Mouse (Mus musculus) bone marrow macrophage, adult 2 months (primary cell): Measurements from ENCODE around the gene Dr1. TPM values are rescaled to one million over a fixed set of nuclear protein-coding genes. Genes with fewer than 3 reads are reported as not detected.
"Not testable (repeated sequence)": the region's sequence is repeated elsewhere in the genome, so short reads cannot be mapped to it uniquely, and the experiment has no call there.

Source experiments
- H3K27ac ChIP-seq: 2 replicates; pipeline ENCODE4 v1.5.1; 2012; ENCODE audit warnings: low read depth, low read length; ENCODE audit not compliant: insufficient read depth
- H3K4me1 ChIP-seq: 2 replicates; pipeline ENCODE4 v1.6.1; 2012; ENCODE audit warnings: low read length; ENCODE audit not compliant: control insufficient read depth, insufficient read depth
- H3K4me3 ChIP-seq: 2 replicates; pipeline ENCODE4 v1.5.1; 2012; ENCODE audit warnings: mild to moderate bottlenecking, low read length, moderate library complexity; ENCODE audit not compliant: insufficient read depth
- CTCF ChIP-seq: IDR thresholded peaks from 2 replicates; pipeline ENCODE4 v1.5.1; 2012; ENCODE audit warnings: low read depth, mild to moderate bottlenecking, low read length, moderate library complexity
- POLR2A ChIP-seq: IDR thresholded peaks from 2 replicates; pipeline ENCODE4 v1.6.1; 2012; ENCODE audit warnings: mild to moderate bottlenecking, low read depth, low read length, borderline replicate concordance
- polyA plus RNA-seq: library from polyadenylated mRNA; stranded (reverse); fragments of >200 nt; gene quantifications from 2 replicates; pipeline ENCODE4 v1.2.4, GENCODE M21; 2012; ENCODE audit not compliant: missing spikeins, insufficient read depth, insufficient read length

Dr1 gene
- polyA plus RNA-seq, 1 experiment, result 56.9 TPM

- Histone ChIP-seq H3K4me3 (peak overlapping the region; percentile 88), H3K27ac (peak overlapping the region; percentile 88), H3K4me1 (peaks cover 29% of the 10 kb centered on the region)
- TF ChIP-seq POLR2A (no peak), CTCF (no peak)
Observed at GRCm38 (mm10) chr5:108269811-108270151, 1.1 kb downstream of the Dr1 start.

- no peak for TF ChIP-seq POLR2A
- TF ChIP-seq CTCF, result no peak
- Histone ChIP-seq H3K27ac (peak overlapping the region; percentile 39; the same call in 1 of the 2 replicates), H3K4me3 (peak overlapping the region; percentile 88), H3K4me1 (peaks cover 26% of the 10 kb centered on the region)
Observed at GRCm38 (mm10) chr5:108270415-108270814, 1.7 kb downstream of the Dr1 start.

- Histone ChIP-seq H3K4me1 (peaks cover 24% of the 10 kb centered on the region), H3K4me3 (peak overlapping the region; percentile 22; the same call in 1 of the 2 replicates)
- not testable (repeated sequence) for H3K27ac ChIP-seq
Observed at GRCm38 (mm10) chr5:108271345-108271744, 2.6 kb downstream of the Dr1 start.

GRCm38 (mm10) chr5:108286957-108287356 is 18.3 kb downstream of the Dr1 start:
- H3K27ac ChIP-seq, result 0 out of 2 replicates have a peak overlapping the region, but pooled peaks have one; percentile 24
- H3K4me3 ChIP-seq, result no peak overlapping the region
- TF ChIP-seq CTCF, result no peak
- TF ChIP-seq POLR2A, result no peak
- H3K4me1 ChIP-seq, result peaks cover 9% of the 10 kb centered on the region

GRCm38 (mm10) chr5:108301567-108301966 is 32.9 kb downstream of the Dr1 start:
- Histone ChIP-seq H3K4me3 (no peak overlapping the region), H3K4me1 (peaks cover 9% of the 10 kb centered on the region), H3K27ac (no peak overlapping the region)
- no peak for TF ChIP-seq POLR2A
- TF ChIP-seq CTCF, result no peak

GRCm38 (mm10) chr5:108312224-108313064 is 43.7 kb downstream of the Dr1 start, which contains the start of gene Pigg:
Pigg (plus strand) TSS chr5:108312609.
- peak; percentile 52; the same call in 1 of the 2 replicates for TF ChIP-seq POLR2A
- TF ChIP-seq CTCF, result no peak
- Histone ChIP-seq H3K27ac (peak within 1 kb of the TSS; percentile 89), H3K4me3 (peak within 1 kb of the TSS; percentile 91), H3K4me1 (peaks cover 4% of the 10 kb centered on the region)

- TF ChIP-seq POLR2A, result no peak
- no peak for TF ChIP-seq CTCF
- Histone ChIP-seq H3K27ac (peak overlapping the region; percentile 89), H3K4me3 (peak overlapping the region; percentile 91), H3K4me1 (peaks cover 4% of the 10 kb centered on the region)
Observed at GRCm38 (mm10) chr5:108313065-108313860, 44.6 kb downstream of the Dr1 start.

Other genes starting within 250 kb of the Dr1 start
- gene Mtf2, start 203.2 kb upstream of the Dr1 start, polyA plus RNA-seq, result 29.4 and 33.5 TPM in 2 replicates
- gene Tmed5, start 136.3 kb upstream of the Dr1 start, polyA plus RNA-seq, result 57.1 and 57.5 TPM in 2 replicates
- gene Ccdc18, start 136.0 kb upstream of the Dr1 start, polyA plus RNA-seq, result 2.7 and 4.2 TPM in 2 replicates
- gene Pigg, start 43.7 kb downstream of the Dr1 start, polyA plus RNA-seq, result 5.1 and 5.8 TPM in 2 replicates
- gene Gm42517, start 99.0 kb downstream of the Dr1 start, polyA plus RNA-seq, result not detected in 2 replicates
- not detected in 2 replicates for gene Pde6b, start 119.5 kb downstream of the Dr1 start, polyA plus RNA-seq
- gene Atp5k, start 165.6 kb downstream of the Dr1 start, polyA plus RNA-seq, result 222 and 238 TPM in 2 replicates
- 8.7 and 9.8 TPM in 2 replicates for gene Mfsd7a, start 180.0 kb downstream of the Dr1 start, polyA plus RNA-seq
- gene Pcgf3, start 192.3 kb downstream of the Dr1 start, polyA plus RNA-seq, result 16.9 and 23.9 TPM in 2 replicates